Mouse (Mus musculus): ENCODE data around the gene Xrn2.

- TF ChIP-seq CTCF (IDR thresholded peaks at IDR 0.05; ENCODE audit: low read depth) (no peak), EP300 (IDR thresholded peaks at IDR 0.05; ENCODE audit: low read depth) (no peak)
Measured at GRCm38 (mm10) chr2:147033065-147033464, 20.3 kb downstream of the Xrn2 start.

All from liver, postnatal 0 days (tissue).